Comparison of ENCODE assay signal across 23 mouse cellular contexts in genomic region chr12:76336111-76336965, GRCm38 (mm10). TPM values are rescaled to one million over a fixed set of nuclear protein-coding genes. Genes with fewer than 3 reads are reported as not detected.
A peak's percentile ranks its signal among the peaks of the same experiment; 100 is the strongest.
DNase-seq lines count a peak whose midpoint lies in the region; ATAC-seq and TF ChIP-seq lines count a peak whose summit lies in the region.
"Had no signal": no experiment of that assay in that cellular context is flagged by ENCODE, and none has a peak within 500 bp of the region (broad histone marks: within the 10 kb centered on the region; RNA-seq: fewer than 3 reads in every experiment).

No protein-coding gene starts in this region.

- TF ChIP-seq CTCF in lung, postnatal 0 days (IDR thresholded peaks at IDR 0.05): no peak

- no peak overlapping the region for H3K4me3 ChIP-seq in lung, embryonic 15.5 days
- no peak overlapping the region for H3K4me3 ChIP-seq in lung, postnatal 0 days (ENCODE audit: low read depth, low read length)
- no peak overlapping the region for H3K4me3 ChIP-seq in hindbrain, embryonic 11.5 days (ENCODE audit: low read depth, low read length)
- H3K4me3 ChIP-seq: embryonic facial prominence, embryonic 13.5 days; forebrain, embryonic 12.5 days; heart, embryonic 12.5 days; hindbrain, embryonic 13.5 days had no signal

- H3K4me1 ChIP-seq in lung, embryonic 15.5 days: 0 out of 2 replicates have a peak, but pooled peaks cover 4% of the 10 kb centered on the region
- H3K4me1 ChIP-seq in lung, postnatal 0 days (ENCODE audit: insufficient read depth, low read depth, low read length): no peaks in the 10 kb centered on the region; the same call in 1 of the 2 replicates
- no peaks in the 10 kb centered on the region for H3K4me1 ChIP-seq in hindbrain, embryonic 11.5 days (replicated peaks; ENCODE audit: control insufficient read depth, insufficient read depth, low read length)
- H3K4me1 ChIP-seq: embryonic facial prominence, embryonic 13.5 days; forebrain, embryonic 12.5 days; hindbrain, embryonic 13.5 days had no signal

- no peaks in the 10 kb centered on the region for H3K36me3 ChIP-seq in lung, embryonic 15.5 days
- no peaks in the 10 kb centered on the region for H3K36me3 ChIP-seq in lung, postnatal 0 days (ENCODE audit: insufficient read depth, low read length)
- H3K36me3 ChIP-seq in hindbrain, embryonic 11.5 days (ENCODE audit: control insufficient read depth, insufficient read depth, low read length): no peaks in the 10 kb centered on the region
- H3K36me3 ChIP-seq: embryonic facial prominence, embryonic 13.5 days; forebrain, embryonic 12.5 days; heart, embryonic 12.5 days; hindbrain, embryonic 13.5 days had no signal

- 58% methylated on average over 17 of the region's 17 CpGs for WGBS in lung, embryonic 15.5 days
- WGBS in lung, postnatal 0 days: 50% methylated on average over 17 of the region's 17 CpGs
- WGBS in hindbrain, embryonic 11.5 days: 90% methylated on average over 17 of the region's 17 CpGs

- peak overlapping the region; percentile 24; the same call in 1 of the 2 replicates for H3K27ac ChIP-seq in lung, embryonic 15.5 days
- H3K27ac ChIP-seq in lung, postnatal 0 days (ENCODE audit: low read length): peak overlapping the region; percentile 54; the same call in 1 of the 2 replicates
- no peak overlapping the region for H3K27ac ChIP-seq in hindbrain, embryonic 11.5 days (ENCODE audit: low read depth, low read length)
- H3K27ac ChIP-seq: embryonic facial prominence, embryonic 13.5 days; forebrain, embryonic 12.5 days; hindbrain, embryonic 13.5 days; hindbrain, postnatal 0 days had no signal

- ATAC-seq in lung, embryonic 15.5 days (ENCODE audit: borderline replicate concordance, extremely low read depth, low FRiP score, low TSS enrichment): no peak
- ATAC-seq in lung, postnatal 0 days: peak; percentile 64
- ATAC-seq in hindbrain, embryonic 11.5 days (ENCODE audit: low FRiP score): no peak
- ATAC-seq: activated CD4-positive, CD25-positive, alpha-beta regulatory T cell, adult 4 months; CD4-positive, CD25-positive, alpha-beta regulatory T cell, adult 4 months; forebrain, embryonic 16.5 days; hindbrain, postnatal 0 days had no signal

- H3K9me3 ChIP-seq in lung, embryonic 15.5 days: no peaks in the 10 kb centered on the region
- no peaks in the 10 kb centered on the region for H3K9me3 ChIP-seq in lung, postnatal 0 days (ENCODE audit: low read length)
- H3K9me3 ChIP-seq in hindbrain, embryonic 11.5 days (ENCODE audit: control insufficient read depth, low read length): no peaks in the 10 kb centered on the region
- H3K9me3 ChIP-seq: embryonic facial prominence, embryonic 13.5 days; forebrain, embryonic 12.5 days; G1E; heart, embryonic 12.5 days; hindbrain, embryonic 13.5 days had no signal

- no peaks in the 10 kb centered on the region for H3K27me3 ChIP-seq in lung, embryonic 15.5 days
- H3K27me3 ChIP-seq in lung, postnatal 0 days (replicated peaks; ENCODE audit: insufficient read depth, low read length): no peaks in the 10 kb centered on the region
- H3K27me3 ChIP-seq in hindbrain, embryonic 11.5 days (ENCODE audit: control insufficient read depth, insufficient read depth, low read length): no peaks in the 10 kb centered on the region
- H3K27me3 ChIP-seq: embryonic facial prominence, embryonic 13.5 days; forebrain, embryonic 12.5 days; heart, embryonic 12.5 days; hindbrain, embryonic 13.5 days had no signal

- DNase-seq in heart, adult 11 months: peak; percentile 68
- no peak for DNase-seq in heart, postnatal 14 days
- DNase-seq in lung, postnatal 25 days (ENCODE audit: low spot score): no peak
- no peak for DNase-seq in lung, postnatal 0 days (ENCODE audit: low spot score)
- DNase-seq in hindbrain, embryonic 11.5 days (ENCODE audit: low spot score): no peak
- no peak for DNase-seq in layer of hippocampus, postnatal 14 days (ENCODE audit: low spot score in 2 of 2)
- DNase-seq: adrenal gland, postnatal 14 days; B cell, adult 2 months; cerebellum, adult 11-12 months; cerebellum, adult 9-10 months; cerebellum, postnatal 36 days; gastrocnemius, postnatal 10 days; heart, postnatal 4 days had no signal

- no peak overlapping the region for H3K4me2 ChIP-seq in lung, embryonic 15.5 days
- H3K4me2 ChIP-seq in lung, postnatal 0 days (replicated peaks; ENCODE audit: low read depth, low read length): no peak overlapping the region
- no peak overlapping the region for H3K4me2 ChIP-seq in hindbrain, embryonic 11.5 days (replicated peaks; ENCODE audit: low read depth, low read length)
- H3K4me2 ChIP-seq: embryonic facial prominence, embryonic 13.5 days; forebrain, embryonic 12.5 days; heart, embryonic 12.5 days; hindbrain, embryonic 13.5 days had no signal

- no peak for TF ChIP-seq EP300 in lung, postnatal 0 days (IDR thresholded peaks at IDR 0.05)

- intact Hi-C loops in heart, postnatal 14 days (cut with DNase I): no loop called here

- no peak overlapping the region for H3K9ac ChIP-seq in lung, embryonic 15.5 days
- H3K9ac ChIP-seq in lung, postnatal 0 days (replicated peaks; ENCODE audit: low read depth): no peak overlapping the region
- no peak overlapping the region for H3K9ac ChIP-seq in hindbrain, embryonic 11.5 days (ENCODE audit: low read depth, low read length)
- H3K9ac ChIP-seq: embryonic facial prominence, embryonic 13.5 days; forebrain, embryonic 12.5 days; heart, embryonic 12.5 days; hindbrain, embryonic 13.5 days had no signal

RNA-seq across cellular contexts. Expression of gene Akap5, which starts 11.6 kb away (rescaled TPM):
- total RNA-seq in heart, postnatal 14 days (2021): 1 to 10 TPM; 2.2 to 3.5 TPM
- polyA plus RNA-seq in lung, embryonic 15.5 days (2015; fragmentation: Nextera tagmentation; extraction: Ambion mirVana): 23.3 and 28.7 TPM in 2 replicates
- 84.2 and 108 TPM in 2 replicates for polyA plus RNA-seq in lung, postnatal 0 days (2015; fragmentation: Nextera tagmentation; extraction: Ambion mirVana)
- polyA plus RNA-seq in hindbrain, embryonic 11.5 days (2014; fragmentation: Nextera tagmentation; extraction: Ambion mirVana): 4.0 and 5.4 TPM in 2 replicates
- total RNA-seq in layer of hippocampus, postnatal 14 days (2021): 10 to 100 TPM; 57.5 to 60.4 TPM

RNA-seq across cellular contexts. Expression of gene Zbtb25, which starts 33.1 kb away (rescaled TPM):
- 1 to 10 TPM; 7.5 to 8.3 TPM for total RNA-seq in heart, postnatal 14 days (2021)
- polyA plus RNA-seq in lung, embryonic 15.5 days (2015; fragmentation: Nextera tagmentation; extraction: Ambion mirVana): 15.8 and 16.7 TPM in 2 replicates
- 7.3 and 7.5 TPM in 2 replicates for polyA plus RNA-seq in lung, postnatal 0 days (2015; fragmentation: Nextera tagmentation; extraction: Ambion mirVana)
- 19.2 and 19.7 TPM in 2 replicates for polyA plus RNA-seq in hindbrain, embryonic 11.5 days (2014; fragmentation: Nextera tagmentation; extraction: Ambion mirVana)
- total RNA-seq in layer of hippocampus, postnatal 14 days (2021): 10 to 100 TPM; 19.2 to 22.2 TPM

RNA-seq across cellular contexts. Expression of gene Zbtb1, which starts 33.7 kb away (rescaled TPM):
- total RNA-seq in heart, postnatal 14 days (2021): 1 to 10 TPM; 5.0 to 5.2 TPM
- polyA plus RNA-seq in lung, embryonic 15.5 days (2015; fragmentation: Nextera tagmentation; extraction: Ambion mirVana): 9.6 and 10.8 TPM in 2 replicates
- polyA plus RNA-seq in lung, postnatal 0 days (2015; fragmentation: Nextera tagmentation; extraction: Ambion mirVana): 5.8 and 6.9 TPM in 2 replicates
- polyA plus RNA-seq in hindbrain, embryonic 11.5 days (2014; fragmentation: Nextera tagmentation; extraction: Ambion mirVana): 8.2 and 8.3 TPM in 2 replicates
- total RNA-seq in layer of hippocampus, postnatal 14 days (2021): 1 to 10 TPM; 7.0 TPM
